Mouse (Mus musculus) cerebellum, adult (tissue): Measurements from ENCODE around the gene H2-T22.
"Not testable (repeated sequence)": the region's sequence is repeated elsewhere in the genome, so short reads cannot be mapped to it uniquely, and the experiment has no call there.

Experiments used
- ATAC-seq: cut with Nextera tagmentation; 2 replicates; pipeline ENCODE4 v1.9.2; 2017; ENCODE audit warnings: mild to moderate bottlenecking, moderate library complexity, mixed read lengths; ENCODE audit not compliant: insufficient number of reproducible peaks, low FRiP score, low TSS enrichment

H2-T22 gene

GRCm38 (mm10) chr17:36042610-36043169 is at the start of gene H2-T22, which contains the start of gene Gm6034:
H2-T22 (minus strand) TSS chr17:36042747.
Gm6034 (plus strand) TSS chr17:36042961.
- peak; percentile 93 for ATAC-seq

- ATAC-seq = not testable (repeated sequence)
These were observed 49.4 kb upstream of the H2-T22 start for GRCm38 (mm10) chr17:36091933-36092332.

- ATAC-seq = not testable (repeated sequence)
These were observed 43.4 kb upstream of the H2-T22 start for GRCm38 (mm10) chr17:36085976-36086375.

- no peak for ATAC-seq
These were observed 41.4 kb upstream of the H2-T22 start for GRCm38 (mm10) chr17:36083870-36084451.

GRCm38 (mm10) chr17:36083266-36083869 is 40.8 kb upstream of the H2-T22 start:
- no peak for ATAC-seq

DNA sequence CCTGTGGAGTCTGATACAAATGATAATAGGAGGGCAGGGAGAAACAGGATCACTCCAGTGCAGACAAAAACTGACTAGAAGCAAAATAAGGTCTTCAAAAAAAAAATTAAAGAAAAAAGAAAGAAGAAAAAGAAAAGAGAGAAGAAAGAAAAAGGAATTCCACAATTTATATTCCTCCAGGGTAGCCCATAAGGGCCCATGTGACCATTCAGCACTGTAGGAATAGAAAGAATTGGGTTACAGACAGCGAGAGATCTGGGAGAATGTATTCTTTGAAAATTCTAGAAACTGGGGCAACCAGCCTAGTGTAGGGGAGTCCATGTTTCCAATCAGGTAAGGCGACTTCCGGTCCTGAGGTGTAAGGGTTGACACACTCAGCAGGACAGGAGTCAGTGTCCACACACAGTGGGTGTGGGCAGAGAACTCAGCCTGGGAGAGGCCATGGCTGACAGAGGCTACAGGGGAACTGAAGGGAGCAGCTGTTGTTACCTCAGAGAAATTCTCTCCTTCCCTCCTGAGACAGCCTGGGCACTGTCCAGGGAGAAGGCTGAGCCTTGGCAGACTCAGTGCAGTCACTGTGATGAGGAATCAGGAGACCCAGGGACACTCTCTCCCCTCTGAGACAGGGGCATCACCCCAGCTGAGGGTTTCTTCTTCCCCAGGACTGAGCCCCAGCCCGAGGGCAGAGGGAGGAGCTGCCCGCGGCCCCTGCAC is 40.1 kb upstream of the H2-T22 start:
- ATAC-seq = not testable (repeated sequence)

GRCm38 (mm10) chr17:36081901-36082300 is 39.4 kb upstream of the H2-T22 start:
- ATAC-seq = not testable (repeated sequence)

DNA sequence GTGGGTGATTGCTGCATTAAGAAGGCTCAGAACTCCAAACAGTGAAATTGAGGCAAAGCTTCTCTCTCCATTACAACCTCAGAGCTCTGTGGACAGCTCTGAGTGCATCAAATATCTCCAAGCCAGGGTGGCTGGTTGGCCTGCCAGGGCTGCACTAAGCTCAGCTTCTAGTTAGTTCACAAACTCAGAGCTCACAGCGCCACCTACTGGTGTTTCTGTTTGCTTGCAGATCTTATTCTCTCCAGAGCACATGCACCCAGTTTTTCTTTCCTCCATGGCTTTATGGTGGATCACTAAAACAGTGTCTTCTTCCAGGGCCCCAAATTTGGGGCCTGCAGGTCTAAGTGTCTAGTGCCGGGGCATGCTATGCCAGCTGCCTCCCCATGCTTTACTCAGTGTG is 18.3 kb upstream of the H2-T22 start:
- ATAC-seq = no peak

GRCm38 (mm10) chr17:36058362-36058761 is 15.8 kb upstream of the H2-T22 start, which contains the start of gene Gm11127:
Gm11127 (minus strand) TSS chr17:36058371.
- not testable (repeated sequence) for ATAC-seq

DNA sequence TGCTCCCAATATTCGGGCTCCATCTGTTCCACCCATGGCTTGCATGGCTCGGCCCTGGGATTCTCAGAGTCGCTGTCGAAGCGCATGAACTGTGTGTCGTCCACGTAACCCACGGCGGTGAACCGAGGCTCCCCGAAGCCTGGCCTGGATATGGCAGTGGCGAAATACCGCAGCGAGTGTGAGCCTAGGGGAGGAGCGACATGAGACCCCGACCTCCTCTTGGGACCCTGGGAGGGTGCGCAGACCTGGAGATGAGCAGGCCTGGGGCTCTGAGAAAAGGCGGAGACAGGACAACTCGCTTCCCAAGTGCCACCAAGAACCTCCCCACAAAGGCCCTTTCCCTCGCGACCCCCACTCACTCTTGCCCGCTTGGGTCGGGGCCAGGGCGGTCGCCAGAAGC is 15.4 kb upstream of the H2-T22 start:
- ATAC-seq = not testable (repeated sequence)

- no peak for ATAC-seq
These were observed 739 bp upstream of the H2-T22 start for GRCm38 (mm10) chr17:36043286-36043685.

DNA sequence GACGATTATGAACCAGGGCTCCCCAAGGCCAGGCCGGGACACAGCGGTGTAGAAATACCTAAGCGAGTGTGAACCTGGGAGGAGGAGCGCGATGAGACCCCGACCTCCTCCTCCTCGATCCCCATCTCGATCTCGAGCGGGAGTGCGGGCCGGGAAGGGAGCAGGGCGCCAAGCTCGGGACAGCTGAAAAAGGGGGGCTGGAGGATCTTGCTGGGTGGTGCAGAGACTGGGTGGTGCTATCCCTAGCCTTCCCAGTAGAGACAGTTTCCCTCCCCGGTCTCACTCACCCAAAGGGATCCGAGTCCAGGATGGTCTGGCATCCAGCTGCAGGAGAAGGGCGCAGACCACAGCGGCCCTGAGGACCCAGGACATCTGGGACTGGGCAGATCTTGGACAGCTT is 492 bp downstream of the H2-T22 start:
- ATAC-seq = not testable (repeated sequence)

DNA sequence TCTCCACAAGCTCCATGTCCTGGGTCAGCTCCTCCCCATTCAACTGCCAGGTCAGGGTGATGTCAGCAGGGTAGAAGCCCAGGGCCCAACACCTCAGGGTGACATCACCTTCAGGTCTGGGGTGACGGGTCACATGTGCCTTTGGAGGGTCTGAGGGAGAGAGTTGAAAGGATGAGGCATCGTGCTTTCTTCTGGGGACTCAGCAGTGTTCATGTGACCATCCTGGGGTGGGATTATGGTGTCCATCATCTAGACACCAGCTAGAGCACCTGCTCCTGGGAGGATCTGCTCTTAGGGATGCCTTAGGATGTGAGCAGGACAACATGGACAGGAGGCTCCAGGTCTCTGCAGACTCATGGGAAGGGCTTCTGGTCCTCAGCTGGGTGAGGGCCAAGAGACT is 1.9 kb downstream of the H2-T22 start:
- not testable (repeated sequence) for ATAC-seq

- ATAC-seq = not testable (repeated sequence)
These were observed 6.4 kb downstream of the H2-T22 start for GRCm38 (mm10) chr17:36036126-36036525.

- not testable (repeated sequence) for ATAC-seq
These were observed 7.4 kb downstream of the H2-T22 start for GRCm38 (mm10) chr17:36035010-36035638.

DNA sequence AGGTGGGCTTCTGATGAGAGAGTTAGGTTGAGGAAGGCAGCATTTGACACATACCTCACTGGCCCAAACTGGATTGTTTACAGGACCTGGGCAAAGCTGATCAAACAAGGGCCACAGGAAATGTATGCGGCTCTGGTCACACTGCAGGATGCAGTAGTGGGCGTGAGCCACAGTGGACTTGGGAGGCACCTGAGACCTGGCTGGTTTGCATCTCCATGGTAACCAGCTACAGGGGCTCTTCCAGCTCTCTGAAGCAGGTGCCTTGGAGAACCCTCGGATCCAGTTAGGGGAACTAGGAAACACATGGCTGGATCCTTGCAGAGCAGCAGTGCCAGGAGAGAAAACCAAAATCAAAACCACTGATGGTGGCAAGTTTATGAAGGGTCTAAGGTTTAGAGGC is 8.0 kb downstream of the H2-T22 start:
- not testable (repeated sequence) for ATAC-seq

GRCm38 (mm10) chr17:36032351-36032875 is 10.1 kb downstream of the H2-T22 start, which contains the start of gene H2-T23:
H2-T23 (minus strand) TSS chr17:36032855.
- not testable (repeated sequence) for ATAC-seq

- ATAC-seq = peak; percentile 66; the same call in 1 of the 2 replicates
These were observed 10.8 kb downstream of the H2-T22 start for GRCm38 (mm10) chr17:36031583-36032331.
